Mouse (Mus musculus): ENCODE results near the gene Ptpn23. TPM values are rescaled to one million over a fixed set of nuclear protein-coding genes. Genes with fewer than 3 reads are reported as not detected.

Ptpn23 gene
- polyA plus RNA-seq, 1 experiment from 2014 or later, result 25.8 TPM

GRCm38 (mm10) chr9:110350188-110350587, 57.8 kb downstream of the Ptpn23 start:
- WGBS, result 89% methylated on average over 5 of the region's 5 CpGs
- ATAC-seq (ENCODE audit: low FRiP score), result no peak
- H3K9ac ChIP-seq (replicated peaks), result no peak overlapping the region
- H3K36me3 ChIP-seq, result peaks cover 11% of the 10 kb centered on the region; the same call in 1 of the 2 replicates
- H3K27ac ChIP-seq (replicated peaks), result no peak overlapping the region
- H3K4me3 ChIP-seq (replicated peaks), result no peak overlapping the region
- H3K4me1 ChIP-seq, result 0 out of 2 replicates have a peak, but pooled peaks cover 3% of the 10 kb centered on the region
- H3K9me3 ChIP-seq (replicated peaks), result no peaks in the 10 kb centered on the region
- no peaks in the 10 kb centered on the region for H3K27me3 ChIP-seq (replicated peaks)
- H3K4me2 ChIP-seq, result no peak overlapping the region

- ATAC-seq (ENCODE audit: low FRiP score), result no peak
Observed at GRCm38 (mm10) chr9:110348899-110349298, 59.1 kb downstream of the Ptpn23 start.

GRCm38 (mm10) chr9:110345057-110345739, 62.8 kb downstream of the Ptpn23 start:
- Histone ChIP-seq H3K4me3 (replicated peaks) (no peak overlapping the region), H3K27ac (replicated peaks) (no peak overlapping the region), H3K4me1 (no peaks in the 10 kb centered on the region), H3K36me3 (no peaks in the 10 kb centered on the region), H3K27me3 (replicated peaks) (no peaks in the 10 kb centered on the region), H3K9me3 (replicated peaks) (no peaks in the 10 kb centered on the region), H3K9ac (replicated peaks) (no peak overlapping the region), H3K4me2 (no peak overlapping the region)
- WGBS, result 66% methylated on average over 7 of the region's 7 CpGs
- no peak for ATAC-seq (ENCODE audit: low FRiP score)

More at GRCm38 (mm10) chr9:110348899-110349298, 59.1 kb downstream of the Ptpn23 start:
- H3K36me3 ChIP-seq, result peaks cover 6% of the 10 kb centered on the region; the same call in 1 of the 2 replicates
- no peak overlapping the region for H3K27ac ChIP-seq (replicated peaks)
- no peak overlapping the region for H3K9ac ChIP-seq (replicated peaks)
- H3K4me3 ChIP-seq (replicated peaks), result no peak overlapping the region
- H3K9me3 ChIP-seq (replicated peaks), result no peaks in the 10 kb centered on the region
- 70% methylated on average over 4 of the region's 4 CpGs for WGBS
- 0 out of 2 replicates have a peak, but pooled peaks cover 3% of the 10 kb centered on the region for H3K4me1 ChIP-seq
- no peaks in the 10 kb centered on the region for H3K27me3 ChIP-seq (replicated peaks)
- no peak overlapping the region for H3K4me2 ChIP-seq

GRCm38 (mm10) chr9:110343805-110344204, 64.2 kb downstream of the Ptpn23 start:
- Histone ChIP-seq H3K27me3 (replicated peaks) (no peaks in the 10 kb centered on the region), H3K4me2 (no peak overlapping the region), H3K36me3 (no peaks in the 10 kb centered on the region), H3K4me1 (no peaks in the 10 kb centered on the region), H3K27ac (replicated peaks) (no peak overlapping the region), H3K4me3 (replicated peaks) (no peak overlapping the region), H3K9me3 (replicated peaks) (no peaks in the 10 kb centered on the region), H3K9ac (replicated peaks) (no peak overlapping the region)
- no peak for ATAC-seq (ENCODE audit: low FRiP score)
- WGBS, result 74% methylated on average over 6 of the region's 6 CpGs

GRCm38 (mm10) chr9:110342008-110342407, 66.0 kb downstream of the Ptpn23 start:
- no peak overlapping the region for H3K9ac ChIP-seq (replicated peaks)
- no peaks in the 10 kb centered on the region for H3K4me1 ChIP-seq
- H3K4me2 ChIP-seq, result no peak overlapping the region
- no peak overlapping the region for H3K4me3 ChIP-seq (replicated peaks)
- ATAC-seq (ENCODE audit: low FRiP score), result no peak
- no peak overlapping the region for H3K27ac ChIP-seq (replicated peaks)
- 90% methylated on average over 8 of the region's 8 CpGs for WGBS
- H3K27me3 ChIP-seq (replicated peaks), result no peaks in the 10 kb centered on the region
- no peaks in the 10 kb centered on the region for H3K9me3 ChIP-seq (replicated peaks)
- H3K36me3 ChIP-seq, result no peaks in the 10 kb centered on the region

GRCm38 (mm10) chr9:110340037-110340750, 67.8 kb downstream of the Ptpn23 start:
- Histone ChIP-seq H3K4me2 (no peak overlapping the region), H3K36me3 (no peaks in the 10 kb centered on the region), H3K27me3 (replicated peaks) (no peaks in the 10 kb centered on the region), H3K9ac (replicated peaks) (no peak overlapping the region), H3K4me1 (peaks cover 2% of the 10 kb centered on the region), H3K9me3 (replicated peaks) (no peaks in the 10 kb centered on the region), H3K4me3 (replicated peaks) (no peak overlapping the region), H3K27ac (replicated peaks) (no peak overlapping the region)
- ATAC-seq (ENCODE audit: low FRiP score), result no peak
- 94% methylated on average over 5 of the region's 5 CpGs for WGBS

Other genes starting within 250 kb of the Ptpn23 start
- 145 and 180 TPM in 2 replicates for gene Cspg5, start 164.4 kb downstream of the Ptpn23 start, polyA plus RNA-seq (2015; fragmentation: Nextera tagmentation; extraction: Ambion mirVana)
- gene Elp6, start 103.0 kb downstream of the Ptpn23 start, polyA plus RNA-seq (2015; fragmentation: Nextera tagmentation; extraction: Ambion mirVana), result 38.0 and 41.0 TPM in 2 replicates
- 55.1 and 57.3 TPM in 2 replicates for gene Scap, start 74.9 kb downstream of the Ptpn23 start, polyA plus RNA-seq (2015; fragmentation: Nextera tagmentation; extraction: Ambion mirVana)
- 1.9 and 3.3 TPM in 2 replicates for gene Ngp, start 11.5 kb upstream of the Ptpn23 start, polyA plus RNA-seq (2015; fragmentation: Nextera tagmentation; extraction: Ambion mirVana)
- 20.8 and 22.4 TPM in 2 replicates for gene Klhl18, start 68.5 kb upstream of the Ptpn23 start, polyA plus RNA-seq (2015; fragmentation: Nextera tagmentation; extraction: Ambion mirVana)
- gene Kif9, start 68.7 kb upstream of the Ptpn23 start, polyA plus RNA-seq (2015; fragmentation: Nextera tagmentation; extraction: Ambion mirVana), result 3.4 and 4.7 TPM in 2 replicates
- 29.9 and 32.4 TPM in 2 replicates for gene Setd2, start 124.4 kb upstream of the Ptpn23 start, polyA plus RNA-seq (2015; fragmentation: Nextera tagmentation; extraction: Ambion mirVana)
- gene Nradd, start 216.2 kb upstream of the Ptpn23 start, polyA plus RNA-seq (2015; fragmentation: Nextera tagmentation; extraction: Ambion mirVana), result 24.9 and 26.0 TPM in 2 replicates
- gene Nbeal2, start 245.9 kb upstream of the Ptpn23 start, polyA plus RNA-seq (2015; fragmentation: Nextera tagmentation; extraction: Ambion mirVana), result 3.1 and 5.9 TPM in 2 replicates
- gene Ccdc12, start 248.3 kb upstream of the Ptpn23 start, polyA plus RNA-seq (2015; fragmentation: Nextera tagmentation; extraction: Ambion mirVana), result 96.3 and 112 TPM in 2 replicates

All from neural tube, embryonic 15.5 days (tissue).